ENCODE assay signal across 8 mouse cellular contexts in genomic region chr1:179476461-179477156, GRCm38 (mm10). TPM values are rescaled to one million over a fixed set of nuclear protein-coding genes. Genes with fewer than 3 reads are reported as not detected.
A peak's percentile ranks its signal among the peaks of the same experiment; 100 is the strongest.
DNase-seq lines count a peak whose midpoint lies in the region; ATAC-seq and TF ChIP-seq lines count a peak whose summit lies in the region.

No protein-coding gene starts in this region.

- no peaks in the 10 kb centered on the region for H3K27me3 ChIP-seq in embryonic facial prominence, embryonic 14.5 days (replicated peaks; ENCODE audit: control insufficient read depth, insufficient read depth, low read length)
- H3K27me3 ChIP-seq in kidney, postnatal 0 days (ENCODE audit: insufficient read depth, low read length): no peaks in the 10 kb centered on the region

- no peak overlapping the region for H3K4me2 ChIP-seq in embryonic facial prominence, embryonic 14.5 days (ENCODE audit: low read depth, low read length)
- no peak overlapping the region for H3K4me2 ChIP-seq in kidney, postnatal 0 days (ENCODE audit: low read length)

- ATAC-seq in embryonic facial prominence, embryonic 14.5 days (ENCODE audit: low read depth): peak; percentile 48; the same call in 1 of the 2 replicates
- peak; percentile 48; the same call in 1 of the 2 replicates for ATAC-seq in kidney, postnatal 0 days (replicated peaks; ENCODE audit: low FRiP score, low read depth)

- H3K4me1 ChIP-seq in embryonic facial prominence, embryonic 14.5 days (ENCODE audit: control insufficient read depth, insufficient read depth, low read length): peaks cover 6% of the 10 kb centered on the region
- H3K4me1 ChIP-seq in kidney, postnatal 0 days (replicated peaks; ENCODE audit: insufficient read depth, low read length): peaks cover 4% of the 10 kb centered on the region; the same call in 1 of the 2 replicates

- H3K9me3 ChIP-seq in embryonic facial prominence, embryonic 14.5 days (ENCODE audit: control insufficient read depth, low read length): peaks cover 11% of the 10 kb centered on the region
- peaks cover 5% of the 10 kb centered on the region; the same call in 1 of the 2 replicates for H3K9me3 ChIP-seq in kidney, postnatal 0 days (replicated peaks; ENCODE audit: low read length)

- DNase-seq in gastrocnemius, adult 2 months: peak; percentile 26
- no peak for DNase-seq in gastrocnemius, postnatal 25 days
- peak; percentile 1 to 5 for DNase-seq in B cell, adult 2 months
- no peak for DNase-seq in embryonic facial prominence, embryonic 14.5 days (ENCODE audit: low spot score)
- DNase-seq in kidney, postnatal 0 days (ENCODE audit: low spot score): peak; percentile 54
- DNase-seq in right cerebral cortex, postnatal 25 days: no peak
- no peak for DNase-seq in ovary, postnatal 14 days (ENCODE audit: low spot score)
- DNase-seq in cerebellum, adult 8-10 months: no peak

- peaks cover 11% of the 10 kb centered on the region; the same call in 1 of the 2 replicates for H3K36me3 ChIP-seq in embryonic facial prominence, embryonic 14.5 days (ENCODE audit: control insufficient read depth, insufficient read depth, low read length)
- no peaks in the 10 kb centered on the region for H3K36me3 ChIP-seq in kidney, postnatal 0 days (ENCODE audit: insufficient read depth, low read length)

- H3K9ac ChIP-seq in embryonic facial prominence, embryonic 14.5 days (ENCODE audit: low read depth, low read length): no peak overlapping the region
- no peak overlapping the region for H3K9ac ChIP-seq in kidney, postnatal 0 days (ENCODE audit: low read depth, low read length)

- no peak overlapping the region for H3K27ac ChIP-seq in gastrocnemius, adult 2 months
- H3K27ac ChIP-seq in embryonic facial prominence, embryonic 14.5 days (replicated peaks; ENCODE audit: low read depth, low read length): no peak overlapping the region
- H3K27ac ChIP-seq in kidney, postnatal 0 days: no peak overlapping the region

- peak overlapping the region; percentile 34 for H3K4me3 ChIP-seq in gastrocnemius, adult 2 months
- H3K4me3 ChIP-seq in embryonic facial prominence, embryonic 14.5 days (ENCODE audit: low read depth, low read length): no peak overlapping the region
- H3K4me3 ChIP-seq in kidney, postnatal 0 days (replicated peaks; ENCODE audit: low read depth, low read length): no peak overlapping the region

- WGBS in embryonic facial prominence, embryonic 14.5 days: 54% methylated on average over 6 of the region's 6 CpGs
- WGBS in kidney, postnatal 0 days: 31% methylated on average over 6 of the region's 6 CpGs

- intact Hi-C loops in gastrocnemius, adult 2 months (cut with DNase I): loop anchor here (5.0 kb wide), 3 partner anchors 334 to 1009 kb away; partner anchors contain the start of gene Kif26b

- peak; percentile 51 for TF ChIP-seq CTCF in gastrocnemius, adult 2 months (IDR thresholded peaks at IDR 0.05)
- TF ChIP-seq CTCF in kidney, postnatal 0 days (IDR thresholded peaks at IDR 0.05; ENCODE audit: low read depth): peak; percentile 50; the same call in 1 of the 2 replicates

RNA-seq across cellular contexts. Expression of gene Smyd3, which starts 41.2 kb away (rescaled TPM):
- total RNA-seq in gastrocnemius, adult 2 months (2021): 1 to 10 TPM; 5.1 to 5.8 TPM
- total RNA-seq in gastrocnemius, postnatal 25 days (2021): 1 to 10 TPM; 4.1 to 4.6 TPM
- polyA plus RNA-seq in embryonic facial prominence, embryonic 14.5 days (2014; fragmentation: Nextera tagmentation; extraction: Ambion mirVana): 16.7 and 18.7 TPM in 2 replicates
- 18.3 and 20.5 TPM in 2 replicates for polyA plus RNA-seq in kidney, postnatal 0 days (2015; fragmentation: Nextera tagmentation; extraction: Ambion mirVana)

Comparison
In these comparisons a context has a peak if more than half of its experiments do, and no peak if none do; other contexts are left out.
1. DNase-seq: peak in gastrocnemius, adult 2 months (single experiment), B cell, adult 2 months (2 of 2) and kidney, postnatal 0 days (single experiment); none in gastrocnemius, postnatal 25 days (single experiment), embryonic facial prominence, embryonic 14.5 days (single experiment), right cerebral cortex, postnatal 25 days (single experiment), ovary, postnatal 14 days (single experiment) and cerebellum, adult 8-10 months (single experiment).